Mouse (Mus musculus): Measurements from ENCODE around the gene Gcnt2. TPM values are rescaled to one million over a fixed set of nuclear protein-coding genes. Genes with fewer than 3 reads are reported as not detected.

Gene Gcnt2
- polyA plus RNA-seq, 1 experiment from 2014 or later = 4.0 TPM

DNA sequence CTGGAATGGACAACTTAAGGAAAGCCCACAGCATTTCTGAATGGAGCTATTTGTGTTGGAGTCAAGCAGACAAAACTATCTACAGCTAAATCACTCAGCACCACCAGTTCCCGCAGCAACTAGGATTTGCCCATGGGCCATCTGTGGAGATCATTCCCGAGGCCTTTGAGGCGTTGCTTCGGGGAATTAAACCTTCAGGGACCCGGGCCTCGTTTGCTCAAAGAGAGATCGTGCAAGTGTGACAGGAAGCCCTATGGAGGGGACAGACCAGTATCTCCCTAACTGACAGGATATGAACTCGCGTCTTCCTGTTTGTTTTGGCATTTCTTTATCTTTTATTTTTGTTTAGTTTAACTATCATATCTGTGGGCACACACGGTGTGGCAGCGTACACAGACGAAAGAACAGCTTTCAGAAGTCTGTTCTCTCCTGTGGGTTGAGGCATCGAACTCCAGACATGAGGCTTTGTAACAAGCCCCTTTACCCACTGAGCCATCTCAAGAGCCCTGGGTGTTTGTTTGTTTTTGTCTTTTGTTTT, 2.2 kb upstream of the Gcnt2 start:
- no peak overlapping the region for H3K27ac ChIP-seq (ENCODE audit: low read length)
- 0 out of 2 replicates have a peak, but pooled peaks cover 3% of the 10 kb centered on the region for H3K4me1 ChIP-seq (ENCODE audit: control insufficient read depth, insufficient read depth, low read length)
- H3K36me3 ChIP-seq (ENCODE audit: control insufficient read depth, insufficient read depth, low read length) = no peaks in the 10 kb centered on the region
- no peak for ATAC-seq
- no peak overlapping the region for H3K4me2 ChIP-seq (ENCODE audit: low read length)
- no peak overlapping the region for H3K9ac ChIP-seq (ENCODE audit: low read depth, low read length)
- H3K4me3 ChIP-seq (ENCODE audit: low read depth, low read length) = no peak overlapping the region
- 72% methylated on average over 13 of the region's 13 CpGs for WGBS
- no peaks in the 10 kb centered on the region for H3K9me3 ChIP-seq (replicated peaks; ENCODE audit: control insufficient read depth, low read length, poor library complexity, severe bottlenecking)
- peaks cover 2% of the 10 kb centered on the region; the same call in 1 of the 2 replicates for H3K27me3 ChIP-seq (ENCODE audit: control insufficient read depth, insufficient read depth, low read depth, low read length)

DNA sequence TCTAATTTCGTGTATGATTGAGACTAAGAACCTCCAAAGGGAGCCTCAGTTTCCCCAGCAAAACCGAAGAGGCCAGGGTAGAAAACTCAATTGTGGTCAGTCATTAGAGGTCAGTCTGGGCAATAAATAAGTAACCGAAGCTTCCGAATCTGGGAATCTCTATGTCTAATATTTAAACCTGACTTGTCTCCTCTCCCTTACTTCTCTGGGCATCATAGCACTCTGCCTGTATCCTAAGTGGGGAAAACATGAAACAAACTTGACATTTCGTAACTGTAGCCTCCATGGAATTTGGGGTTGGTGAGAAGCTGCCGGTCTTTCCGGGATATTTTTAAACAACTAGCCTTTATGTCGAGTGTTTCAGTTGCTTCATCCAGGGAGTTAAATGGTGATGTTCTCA, 329 bp upstream of the Gcnt2 start:
- H3K36me3 ChIP-seq (ENCODE audit: control insufficient read depth, insufficient read depth, low read length) = no peaks in the 10 kb centered on the region
- H3K9ac ChIP-seq (ENCODE audit: low read depth, low read length) = no peak overlapping the region
- no peaks in the 10 kb centered on the region for H3K27me3 ChIP-seq (ENCODE audit: control insufficient read depth, insufficient read depth, low read depth, low read length)
- H3K4me3 ChIP-seq (ENCODE audit: low read depth, low read length) = no peak overlapping the region
- H3K27ac ChIP-seq (ENCODE audit: low read length) = no peak overlapping the region
- no peaks in the 10 kb centered on the region for H3K9me3 ChIP-seq (replicated peaks; ENCODE audit: control insufficient read depth, low read length, poor library complexity, severe bottlenecking)
- ATAC-seq = no peak
- H3K4me1 ChIP-seq (ENCODE audit: control insufficient read depth, insufficient read depth, low read length) = 0 out of 2 replicates have a peak, but pooled peaks cover 2% of the 10 kb centered on the region
- WGBS = 85% methylated on average over 8 of the region's 8 CpGs
- peak overlapping the region; percentile 36; the same call in 1 of the 2 replicates for H3K4me2 ChIP-seq (ENCODE audit: low read length)

DNA sequence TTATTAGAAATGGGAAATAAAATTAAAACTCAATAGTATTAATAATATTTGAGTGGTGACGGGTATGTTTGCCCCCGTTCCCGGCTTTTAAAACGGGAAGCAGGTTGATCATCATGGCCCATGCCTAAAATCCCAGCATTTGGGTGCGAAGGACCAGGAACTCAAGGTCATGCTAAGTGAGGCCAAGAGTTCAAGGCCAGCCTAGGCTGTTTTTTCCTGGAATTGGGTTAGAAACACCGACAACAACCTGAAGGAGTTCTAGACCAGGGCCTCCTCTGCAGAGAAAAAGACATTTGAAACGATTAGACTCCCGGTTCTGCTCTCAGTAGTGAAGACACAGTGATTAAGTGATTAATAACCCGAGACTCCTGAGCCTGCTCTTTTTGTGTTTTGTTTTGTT, 3.5 kb downstream of the Gcnt2 start:
- no peak overlapping the region for H3K4me3 ChIP-seq (ENCODE audit: low read depth, low read length)
- H3K36me3 ChIP-seq (ENCODE audit: control insufficient read depth, insufficient read depth, low read length) = no peaks in the 10 kb centered on the region
- WGBS = 90% methylated on average over 9 of the region's 9 CpGs
- no peaks in the 10 kb centered on the region for H3K4me1 ChIP-seq (ENCODE audit: control insufficient read depth, insufficient read depth, low read length)
- no peaks in the 10 kb centered on the region for H3K27me3 ChIP-seq (ENCODE audit: control insufficient read depth, insufficient read depth, low read depth, low read length)
- no peak overlapping the region for H3K9ac ChIP-seq (ENCODE audit: low read depth, low read length)
- H3K27ac ChIP-seq (ENCODE audit: low read length) = no peak overlapping the region
- H3K4me2 ChIP-seq (ENCODE audit: low read length) = no peak overlapping the region
- H3K9me3 ChIP-seq (replicated peaks; ENCODE audit: control insufficient read depth, low read length, poor library complexity, severe bottlenecking) = no peaks in the 10 kb centered on the region
- no peak for ATAC-seq

DNA sequence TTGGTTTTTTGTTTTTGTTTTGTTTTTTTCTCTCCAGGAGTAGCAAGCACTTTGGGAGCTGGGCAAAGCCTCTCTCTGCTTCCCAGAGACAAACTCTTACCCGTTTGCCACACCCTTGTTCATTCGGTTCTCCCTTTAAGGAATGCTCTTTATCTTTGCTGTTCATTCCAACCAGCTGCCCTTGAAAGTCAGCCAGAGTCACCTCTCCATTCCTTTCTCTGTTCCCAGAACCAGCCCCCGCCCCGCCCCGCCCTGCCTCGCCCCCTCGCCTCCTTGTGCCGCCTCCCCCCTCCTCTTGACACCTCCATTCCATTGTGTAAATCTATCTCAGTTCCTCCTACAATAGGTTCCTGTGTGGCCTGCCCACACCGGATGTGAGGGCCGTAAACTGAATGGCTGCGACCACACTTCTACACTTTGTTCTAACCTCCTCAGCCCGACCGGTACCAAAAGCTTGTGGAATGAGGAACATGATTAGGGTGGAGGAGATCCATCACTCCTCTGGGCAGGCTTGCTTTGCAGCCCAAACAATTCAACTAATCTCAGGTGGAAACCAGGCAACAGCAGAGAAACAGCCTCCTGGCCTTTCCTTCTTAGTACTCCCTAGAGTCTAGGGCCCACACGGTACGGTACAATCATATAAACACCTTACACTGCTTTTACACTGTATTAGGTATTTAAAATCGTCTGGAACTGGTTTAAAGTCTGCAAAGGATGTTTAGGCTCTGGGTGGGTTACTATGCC, 9.5 kb downstream of the Gcnt2 start:
- Histone ChIP-seq H3K27me3 (ENCODE audit: control insufficient read depth, insufficient read depth, low read depth, low read length) (no peaks in the 10 kb centered on the region), H3K4me2 (ENCODE audit: low read length) (no peak overlapping the region), H3K36me3 (ENCODE audit: control insufficient read depth, insufficient read depth, low read length) (no peaks in the 10 kb centered on the region), H3K9ac (ENCODE audit: low read depth, low read length) (no peak overlapping the region), H3K4me3 (ENCODE audit: low read depth, low read length) (no peak overlapping the region), H3K9me3 (replicated peaks; ENCODE audit: control insufficient read depth, low read length, poor library complexity, severe bottlenecking) (no peaks in the 10 kb centered on the region), H3K27ac (ENCODE audit: low read length) (no peak overlapping the region), H3K4me1 (ENCODE audit: control insufficient read depth, insufficient read depth, low read length) (no peaks in the 10 kb centered on the region)
- WGBS = 42% methylated on average over 16 of the region's 16 CpGs
- ATAC-seq = no peak

DNA sequence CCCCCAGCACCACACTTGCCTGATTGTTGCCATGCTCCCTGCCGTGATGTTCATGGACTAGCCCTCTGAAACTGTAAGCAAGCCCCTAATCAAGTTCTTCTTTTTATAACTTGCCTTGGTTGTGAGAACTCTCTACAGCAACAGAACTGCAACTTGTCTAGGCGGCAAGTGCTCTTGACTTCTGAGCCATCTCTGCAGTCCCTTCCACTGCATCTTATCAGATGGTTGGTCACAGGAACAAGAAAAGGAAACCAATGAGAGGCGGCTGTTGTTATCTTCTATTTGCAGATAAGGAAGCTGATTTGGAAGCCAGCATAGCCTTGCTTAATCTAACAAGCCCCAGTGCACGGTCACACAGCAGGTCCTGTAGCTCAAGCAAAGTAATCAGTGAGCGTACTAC, 14.5 kb downstream of the Gcnt2 start:
- Histone ChIP-seq H3K27me3 (ENCODE audit: control insufficient read depth, insufficient read depth, low read depth, low read length) (no peaks in the 10 kb centered on the region), H3K9ac (ENCODE audit: low read depth, low read length) (no peak overlapping the region), H3K4me1 (ENCODE audit: control insufficient read depth, insufficient read depth, low read length) (no peaks in the 10 kb centered on the region), H3K4me2 (ENCODE audit: low read length) (no peak overlapping the region), H3K9me3 (replicated peaks; ENCODE audit: control insufficient read depth, low read length, poor library complexity, severe bottlenecking) (no peaks in the 10 kb centered on the region), H3K27ac (ENCODE audit: low read length) (no peak overlapping the region), H3K36me3 (ENCODE audit: control insufficient read depth, insufficient read depth, low read length) (no peaks in the 10 kb centered on the region), H3K4me3 (ENCODE audit: low read depth, low read length) (no peak overlapping the region)
- WGBS = 89% methylated on average over 5 of the region's 5 CpGs
- no peak for ATAC-seq

DNA sequence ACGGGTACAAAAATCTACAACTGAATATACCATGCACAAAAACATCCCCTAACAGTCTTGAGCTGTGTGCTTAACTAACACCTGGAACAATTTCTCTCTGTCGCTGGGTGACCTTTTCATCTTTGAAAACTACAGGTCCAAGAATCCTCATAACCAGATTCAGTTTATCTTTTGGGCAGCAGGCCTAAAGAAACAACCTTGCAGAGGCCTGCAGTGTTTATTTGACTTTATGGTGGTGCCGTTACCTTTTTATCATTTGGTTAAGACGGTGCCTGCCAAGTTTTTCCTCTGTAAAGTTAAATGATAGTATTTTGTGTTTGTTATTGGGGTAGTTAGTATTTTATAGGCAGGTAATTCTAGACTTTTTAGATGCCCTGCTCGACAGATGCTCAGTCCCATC, 15.9 kb downstream of the Gcnt2 start:
- 93% methylated on average over 5 of the region's 5 CpGs for WGBS
- H3K4me1 ChIP-seq (ENCODE audit: control insufficient read depth, insufficient read depth, low read length) = no peaks in the 10 kb centered on the region
- H3K36me3 ChIP-seq (ENCODE audit: control insufficient read depth, insufficient read depth, low read length) = no peaks in the 10 kb centered on the region
- no peak for ATAC-seq
- H3K27ac ChIP-seq (ENCODE audit: low read length) = no peak overlapping the region
- H3K4me2 ChIP-seq (ENCODE audit: low read length) = no peak overlapping the region
- H3K9me3 ChIP-seq (replicated peaks; ENCODE audit: control insufficient read depth, low read length, poor library complexity, severe bottlenecking) = no peaks in the 10 kb centered on the region
- H3K4me3 ChIP-seq (ENCODE audit: low read depth, low read length) = no peak overlapping the region
- no peak overlapping the region for H3K9ac ChIP-seq (ENCODE audit: low read depth, low read length)
- no peaks in the 10 kb centered on the region for H3K27me3 ChIP-seq (ENCODE audit: control insufficient read depth, insufficient read depth, low read depth, low read length)

DNA sequence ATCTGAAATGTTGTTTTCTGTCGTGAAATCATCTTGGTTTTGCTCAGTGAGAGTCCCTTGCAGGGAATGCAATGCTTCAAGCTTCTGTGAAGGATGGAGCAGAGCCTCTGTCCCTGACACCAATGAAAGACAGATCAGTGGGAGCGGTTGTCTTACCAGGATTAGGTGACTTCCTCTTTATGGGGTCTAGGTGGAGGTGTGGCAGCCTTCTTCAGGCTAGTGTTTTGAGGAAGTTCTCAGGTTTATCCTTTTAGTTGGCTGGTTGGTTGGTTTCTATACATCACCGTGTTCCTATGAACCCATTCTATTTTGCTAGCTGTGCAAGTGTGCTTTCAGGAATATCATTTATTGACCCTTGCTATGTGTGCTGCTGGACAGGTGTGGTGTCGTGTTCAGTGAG, 18.0 kb downstream of the Gcnt2 start:
- no peak overlapping the region for H3K4me2 ChIP-seq (ENCODE audit: low read length)
- no peaks in the 10 kb centered on the region for H3K27me3 ChIP-seq (ENCODE audit: control insufficient read depth, insufficient read depth, low read depth, low read length)
- H3K27ac ChIP-seq (ENCODE audit: low read length) = no peak overlapping the region
- no peaks in the 10 kb centered on the region for H3K36me3 ChIP-seq (ENCODE audit: control insufficient read depth, insufficient read depth, low read length)
- ATAC-seq = no peak
- H3K9ac ChIP-seq (ENCODE audit: low read depth, low read length) = no peak overlapping the region
- no peaks in the 10 kb centered on the region for H3K4me1 ChIP-seq (ENCODE audit: control insufficient read depth, insufficient read depth, low read length)
- WGBS = 84% methylated on average over 4 of the region's 4 CpGs
- H3K4me3 ChIP-seq (ENCODE audit: low read depth, low read length) = no peak overlapping the region
- H3K9me3 ChIP-seq (replicated peaks; ENCODE audit: control insufficient read depth, low read length, poor library complexity, severe bottlenecking) = no peaks in the 10 kb centered on the region

DNA sequence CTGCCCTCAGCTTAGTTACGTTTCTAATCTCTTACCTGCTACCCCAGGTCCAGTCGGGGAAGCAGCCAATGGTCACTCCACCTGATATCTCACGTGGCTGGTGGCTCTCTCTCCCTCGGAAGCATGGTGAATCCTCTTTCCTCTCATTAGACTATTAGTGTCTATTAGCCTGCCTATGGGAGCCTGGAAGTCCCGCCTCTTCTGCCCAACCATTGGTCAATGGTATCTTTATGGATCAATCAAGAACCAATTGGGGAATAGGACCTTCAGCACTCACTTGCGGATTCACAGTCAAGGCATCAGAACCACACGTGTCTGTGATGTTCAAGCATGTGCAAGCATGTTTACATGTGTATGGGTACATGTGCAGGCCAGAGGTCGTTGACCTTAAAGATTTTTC, 21.0 kb downstream of the Gcnt2 start:
- H3K9me3 ChIP-seq (replicated peaks; ENCODE audit: control insufficient read depth, low read length, poor library complexity, severe bottlenecking) = no peaks in the 10 kb centered on the region
- no peak for ATAC-seq
- H3K4me3 ChIP-seq (ENCODE audit: low read depth, low read length) = no peak overlapping the region
- no peaks in the 10 kb centered on the region for H3K4me1 ChIP-seq (ENCODE audit: control insufficient read depth, insufficient read depth, low read length)
- H3K27ac ChIP-seq (ENCODE audit: low read length) = no peak overlapping the region
- H3K9ac ChIP-seq (ENCODE audit: low read depth, low read length) = no peak overlapping the region
- H3K36me3 ChIP-seq (ENCODE audit: control insufficient read depth, insufficient read depth, low read length) = no peaks in the 10 kb centered on the region
- no peaks in the 10 kb centered on the region for H3K27me3 ChIP-seq (ENCODE audit: control insufficient read depth, insufficient read depth, low read depth, low read length)
- no peak overlapping the region for H3K4me2 ChIP-seq (ENCODE audit: low read length)
- 86% methylated on average over 8 of the region's 8 CpGs for WGBS

DNA sequence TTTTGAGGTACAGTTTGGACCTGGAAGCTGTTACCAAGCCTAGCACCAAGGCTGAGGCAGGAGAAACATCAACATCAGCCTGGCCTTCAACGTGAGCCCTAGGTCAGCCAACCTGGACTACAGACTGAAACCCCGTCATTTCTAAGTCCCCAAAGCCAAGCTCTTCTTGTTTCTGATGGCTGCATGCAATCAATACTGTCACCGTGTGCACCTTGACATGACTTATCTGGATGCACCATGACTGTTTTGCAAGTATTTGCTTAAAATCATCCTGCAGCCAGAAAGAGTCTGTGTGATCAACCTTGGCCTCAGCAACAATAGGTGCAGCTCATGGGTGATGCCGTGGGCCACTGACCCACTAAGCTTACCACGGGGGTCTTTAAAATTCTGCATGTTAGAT, 23.1 kb downstream of the Gcnt2 start:
- no peak for ATAC-seq
- Histone ChIP-seq H3K36me3 (ENCODE audit: control insufficient read depth, insufficient read depth, low read length) (no peaks in the 10 kb centered on the region), H3K27ac (ENCODE audit: low read length) (no peak overlapping the region), H3K9me3 (replicated peaks; ENCODE audit: control insufficient read depth, low read length, poor library complexity, severe bottlenecking) (no peaks in the 10 kb centered on the region), H3K4me3 (ENCODE audit: low read depth, low read length) (no peak overlapping the region), H3K4me1 (ENCODE audit: control insufficient read depth, insufficient read depth, low read length) (no peaks in the 10 kb centered on the region), H3K27me3 (ENCODE audit: control insufficient read depth, insufficient read depth, low read depth, low read length) (peaks cover under 1% of the 10 kb centered on the region; the same call in 1 of the 2 replicates), H3K4me2 (ENCODE audit: low read length) (no peak overlapping the region), H3K9ac (ENCODE audit: low read depth, low read length) (no peak overlapping the region)
- 88% methylated on average over 5 of the region's 5 CpGs for WGBS

Data from midbrain, embryonic 16.5 days (tissue).